15 mouse cellular contexts compared by ENCODE assay signal in genomic region chr17:24285680-24286079, GRCm38 (mm10).
"Had no signal": no experiment of that assay in that cellular context is flagged by ENCODE, and none has a peak within 500 bp of the region (broad histone marks: within the 10 kb centered on the region; RNA-seq: fewer than 3 reads in every experiment).

No protein-coding gene starts in this region.

- H3K27me3 ChIP-seq: kidney, embryonic 15.5 days; limb, embryonic 12.5 days; liver, embryonic 13.5 days; lung, embryonic 15.5 days; neural tube, embryonic 13.5 days had no signal

- H3K9me3 ChIP-seq: kidney, embryonic 15.5 days; limb, embryonic 12.5 days; liver, embryonic 13.5 days; lung, embryonic 15.5 days; midbrain, embryonic 10.5 days; neural tube, embryonic 13.5 days had no signal

- H3K4me3 ChIP-seq: kidney, embryonic 15.5 days; limb, embryonic 12.5 days; liver, embryonic 13.5 days; lung, embryonic 15.5 days; midbrain, embryonic 10.5 days; neural tube, embryonic 13.5 days had no signal

- H3K36me3 ChIP-seq: kidney, embryonic 15.5 days; limb, embryonic 12.5 days; liver, embryonic 13.5 days; lung, embryonic 15.5 days; midbrain, embryonic 10.5 days; neural tube, embryonic 13.5 days had no signal

- H3K4me1 ChIP-seq: kidney, embryonic 15.5 days; liver, embryonic 13.5 days; lung, embryonic 15.5 days; midbrain, embryonic 10.5 days; neural tube, embryonic 13.5 days had no signal

- DNase-seq: kidney, adult 18-20 months; kidney, postnatal 14 days; liver; liver, embryonic 13.5 days; liver, postnatal 0 days; lung, postnatal 14 days; midbrain, embryonic 14.5 days; right cerebral cortex, postnatal 25 days; thymus, adult 18-20 months; thymus, postnatal 14 days had no signal

- ATAC-seq: liver, postnatal 0 days had no signal
